Mouse (Mus musculus) forebrain, embryonic 11.5 days (tissue): ENCODE measurements around the gene St8sia6. TPM values are rescaled to one million over a fixed set of nuclear protein-coding genes. Genes with fewer than 3 reads are reported as not detected.
"Not testable (repeated sequence)": the region's sequence is repeated elsewhere in the genome, so short reads cannot be mapped to it uniquely, and the experiment has no call there.

ENCODE experiments used
- ATAC-seq: fragments of 200-750 bp; cut with Nextera tagmentation; replicated peaks from 2 replicates; pipeline ENCODE4 v1.8.0; 2017; ENCODE audit warnings: moderate TSS enrichment; ENCODE audit not compliant: low FRiP score
- DNase-seq: peaks from one replicate; pipeline ENCODE4 v3.0.0-alpha.2; 2017; ENCODE audit warnings: low spot score
- H3K27ac ChIP-seq: fragments of 300-500 bp; sonication (generic); 2 replicates; pipeline ENCODE4 v1.5.1; 2014; ENCODE audit warnings: low read depth, low read length
- H3K27me3 ChIP-seq: fragments of 300-500 bp; sonication (generic); 2 replicates; pipeline ENCODE4 v1.6.1; 2014; ENCODE audit warnings: mild to moderate bottlenecking, low read length, mixed read lengths; ENCODE audit not compliant: control insufficient read depth, insufficient read depth
- H3K36me3 ChIP-seq: fragments of 300-500 bp; sonication (generic); 2 replicates; pipeline ENCODE4 v1.6.1; 2014; ENCODE audit warnings: mild to moderate bottlenecking, low read length, moderate library complexity, mixed read lengths; ENCODE audit not compliant: control insufficient read depth, insufficient read depth
- H3K4me1 ChIP-seq: fragments of 300-500 bp; sonication (generic); replicated peaks from 2 replicates; pipeline ENCODE4 v1.6.1; 2014; ENCODE audit warnings: low read length, mixed read lengths; ENCODE audit not compliant: control insufficient read depth, insufficient read depth
- H3K4me2 ChIP-seq: fragments of 300-500 bp; sonication (generic); 2 replicates; pipeline ENCODE4 v1.6.1; 2014; ENCODE audit warnings: low read depth, mild to moderate bottlenecking, low read length, moderate library complexity, mixed read lengths; ENCODE audit not compliant: severe bottlenecking
- H3K4me3 ChIP-seq: fragments of 300-500 bp; sonication (generic); 2 replicates; pipeline ENCODE4 v1.5.1; 2014; ENCODE audit warnings: low read depth, low read length
- H3K9ac ChIP-seq: fragments of 300-500 bp; sonication (generic); 2 replicates; pipeline ENCODE4 v1.6.1; 2014; ENCODE audit warnings: low read length
- H3K9me3 ChIP-seq: fragments of 300-500 bp; sonication (generic); 2 replicates; pipeline ENCODE4 v1.6.1; 2016; ENCODE audit warnings: low read length, mixed read lengths; ENCODE audit not compliant: control insufficient read depth
- WGBS: fragments of 180-500 bp; shearing (Covaris S2); extraction: QIAGEN DNeasy Blood & Tissue Kit; methylation state at CpG from one replicate; pipeline ENCODE4 v1.1.7; 2014; 5-methylcytosine and 5-hydroxymethylcytosine counted together
- polyA plus RNA-seq: library from polyadenylated mRNA; unstranded; fragments of >200 nt; fragmentation: Nextera tagmentation; extraction: Ambion mirVana; gene quantifications from 2 replicates; pipeline ENCODE4 v1.2.1, GENCODE M21; 2014

St8sia6 gene
- polyA plus RNA-seq, 1 experiment from 2014 or later = 0.28 TPM

GRCm38 (mm10) chr2:13634866-13635265, 159.0 kb downstream of the St8sia6 start:
- DNase-seq = no peak

GRCm38 (mm10) chr2:13630136-13630832, 163.6 kb downstream of the St8sia6 start:
- 83% methylated on average over 7 of the region's 7 CpGs for WGBS

More at GRCm38 (mm10) chr2:13634866-13635265, 159.0 kb downstream of the St8sia6 start:
- Histone ChIP-seq H3K4me3 (no peak overlapping the region), H3K4me2 (no peak overlapping the region), H3K9me3 (no peaks in the 10 kb centered on the region), H3K4me1 (no peaks in the 10 kb centered on the region), H3K36me3 (no peaks in the 10 kb centered on the region), H3K27ac (no peak overlapping the region), H3K9ac (no peak overlapping the region), H3K27me3 (no peaks in the 10 kb centered on the region)
- ATAC-seq = no peak
- WGBS = 71% methylated on average over 1 of the region's 1 CpGs

GRCm38 (mm10) chr2:13603636-13604035, 190.2 kb downstream of the St8sia6 start:
- not testable (repeated sequence) for H3K27me3 ChIP-seq, H3K9ac ChIP-seq, H3K4me3 ChIP-seq, H3K4me2 ChIP-seq, ATAC-seq, H3K4me1 ChIP-seq, H3K36me3 ChIP-seq, H3K9me3 ChIP-seq, DNase-seq, H3K27ac ChIP-seq
- WGBS = 77% methylated on average over 4 of the region's 5 CpGs

More at GRCm38 (mm10) chr2:13630136-13630832, 163.6 kb downstream of the St8sia6 start:
- Histone ChIP-seq H3K4me1 (no peaks in the 10 kb centered on the region), H3K27ac (no peak overlapping the region), H3K9ac (no peak overlapping the region), H3K4me2 (no peak overlapping the region), H3K4me3 (no peak overlapping the region), H3K27me3 (no peaks in the 10 kb centered on the region), H3K9me3 (no peaks in the 10 kb centered on the region), H3K36me3 (no peaks in the 10 kb centered on the region)
- DNase-seq (no peak), ATAC-seq (no peak)

- Histone ChIP-seq H3K9ac (no peak overlapping the region), H3K27ac (no peak overlapping the region), H3K9me3 (no peaks in the 10 kb centered on the region), H3K36me3 (no peaks in the 10 kb centered on the region), H3K27me3 (no peaks in the 10 kb centered on the region), H3K4me2 (no peak overlapping the region), H3K4me1 (no peaks in the 10 kb centered on the region), H3K4me3 (no peak overlapping the region)
- DNase-seq (no peak), ATAC-seq (no peak)
Observed at GRCm38 (mm10) chr2:13603093-13603492, 190.8 kb downstream of the St8sia6 start.

Other genes with a start within 250 kb of the St8sia6 start
- 9.4 and 9.5 TPM in 2 replicates for gene Trdmt1, start 249.4 kb downstream of the St8sia6 start, polyA plus RNA-seq
- 1,259 and 1,264 TPM in 2 replicates for gene Vim, start 220.1 kb downstream of the St8sia6 start, polyA plus RNA-seq